Mouse (Mus musculus): Measurements from ENCODE around the gene Cyld.

Gene Cyld

DNA sequence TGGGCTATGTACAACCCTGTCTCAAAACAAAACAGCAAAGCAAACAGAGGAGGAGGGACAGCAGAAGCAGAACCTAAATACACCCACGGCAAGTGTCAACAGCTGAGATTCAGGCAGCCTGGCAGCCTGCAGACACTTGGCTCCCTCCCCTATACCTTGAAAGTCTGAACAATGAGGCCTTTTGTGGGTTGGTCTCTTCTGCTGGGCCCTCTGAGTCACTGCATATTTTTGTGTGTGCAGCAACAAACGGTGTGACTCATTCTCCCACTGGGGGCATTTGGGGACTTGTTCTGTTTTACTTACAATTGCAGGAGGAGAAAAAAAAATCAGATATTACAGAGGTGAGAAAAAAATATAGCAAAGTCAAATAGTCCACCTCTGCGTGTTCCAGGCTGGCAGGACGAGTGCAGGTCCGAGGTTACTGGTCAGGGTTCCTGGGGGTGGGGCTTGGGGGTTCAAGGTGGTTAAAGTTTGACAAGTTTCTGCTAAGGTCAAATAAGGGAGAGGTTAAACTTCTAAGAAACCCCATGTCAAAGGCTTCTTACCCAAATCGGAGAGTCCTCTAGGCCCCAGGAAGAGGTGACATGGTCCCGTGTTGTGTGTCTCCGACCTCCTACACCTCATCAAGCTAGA lies 96.0 kb downstream of the Cyld start:
- DNase-seq (ENCODE audit: low spot score in 2 of 2) = no peak

GRCm38 (mm10) chr8:88793324-88793722 lies 96.5 kb downstream of the Cyld start:
- no peak for DNase-seq (ENCODE audit: low spot score in 2 of 2)

DNA sequence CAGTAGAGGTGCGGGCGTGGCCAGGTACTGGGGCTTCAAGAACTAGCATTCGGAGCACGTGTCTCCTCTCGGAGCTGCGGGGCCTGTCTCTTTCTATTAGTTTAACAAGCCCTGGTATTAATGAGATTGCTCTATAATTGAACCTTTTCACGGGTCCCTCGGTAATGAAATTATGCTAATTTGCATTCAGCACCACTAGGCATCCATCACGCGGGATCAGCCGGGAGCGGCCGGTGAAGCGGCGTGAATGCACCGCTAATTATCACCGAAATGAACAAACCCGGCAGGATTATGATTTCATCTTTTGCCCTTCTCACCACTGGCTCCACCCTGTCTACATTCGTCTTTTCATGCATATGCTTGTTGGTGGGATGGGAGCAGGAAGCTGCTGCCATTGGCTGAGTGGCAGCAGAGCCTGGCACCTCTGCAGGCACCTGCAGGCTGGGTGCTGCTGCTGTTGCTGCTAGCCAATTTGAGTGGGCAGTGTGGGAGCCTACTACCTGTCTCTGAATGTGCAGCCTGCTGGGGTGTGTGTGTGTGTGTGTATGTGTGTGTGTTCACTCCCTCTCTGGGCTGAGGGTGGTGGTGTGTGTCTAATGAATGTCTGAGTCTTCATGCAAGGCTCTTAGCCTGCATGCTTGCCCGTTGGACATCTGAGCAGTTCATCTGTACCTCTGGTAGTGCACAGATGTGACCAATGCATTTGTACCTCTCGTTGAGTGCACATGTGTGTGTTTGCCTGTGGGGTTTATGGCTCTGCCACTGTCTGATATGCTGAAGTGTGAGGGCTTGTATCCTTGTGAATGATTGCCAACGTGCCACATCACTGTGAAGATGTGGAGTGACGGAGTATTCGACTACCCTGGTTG lies 97.2 kb downstream of the Cyld start:
- no peak for DNase-seq (ENCODE audit: low spot score in 2 of 2)

GRCm38 (mm10) chr8:88794615-88794907 lies 97.7 kb downstream of the Cyld start:
- DNase-seq (ENCODE audit: low spot score in 2 of 2) = no peak

DNA sequence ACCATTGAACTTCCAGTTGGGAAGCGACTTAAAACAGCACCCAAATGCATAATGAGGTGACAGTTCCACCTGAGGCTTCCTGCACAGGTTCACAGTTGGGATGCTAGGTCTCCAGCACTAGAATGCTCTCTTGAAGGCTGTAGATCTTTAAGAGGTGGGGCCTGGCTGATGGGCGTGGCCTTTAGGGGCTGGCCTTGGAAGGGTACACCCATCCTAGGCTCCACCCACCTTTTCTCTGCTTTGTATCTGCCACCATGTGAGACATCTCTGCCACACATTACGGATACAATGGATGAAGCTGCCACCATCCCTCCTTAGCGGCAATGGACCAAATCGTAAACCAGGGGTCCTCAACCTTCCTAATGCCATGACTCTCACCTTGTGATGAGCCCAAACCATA lies 99.1 kb downstream of the Cyld start:
- no peak for DNase-seq (ENCODE audit: low spot score in 2 of 2)

DNA sequence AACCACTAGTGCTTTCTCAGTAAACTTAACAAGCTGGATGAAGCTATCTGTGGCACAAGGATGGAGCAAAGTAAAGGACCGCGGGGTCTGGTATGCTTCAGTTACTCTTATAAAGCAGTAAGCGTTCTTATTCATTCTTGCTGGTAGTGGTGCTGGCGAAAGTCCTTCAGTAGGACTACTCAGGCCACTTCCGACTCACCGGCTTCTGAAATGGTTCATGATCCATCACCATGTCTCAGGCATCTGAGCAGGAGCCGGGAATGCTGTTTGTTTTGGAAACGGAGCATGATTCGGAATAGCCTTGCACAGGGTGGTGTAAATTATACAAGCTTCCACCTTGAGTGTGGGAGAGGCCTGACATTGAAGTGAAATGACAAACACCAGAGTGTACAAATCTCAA lies 99.8 kb downstream of the Cyld start:
- DNase-seq (ENCODE audit: low spot score in 2 of 2) = no peak

Data from cerebellum, postnatal 4 days (tissue).